Mouse (Mus musculus) cerebellum, adult 2 months (tissue): Measurements from ENCODE around the gene Mars. TPM values are rescaled to one million over a fixed set of nuclear protein-coding genes. Genes with fewer than 3 reads are reported as not detected.

Source experiments
- DNase-seq, 2 experiments: peaks; one replicate each; pipeline ENCODE4 v3.0.0; 2021
- H3K27ac ChIP-seq: fragments of 200-500 bp; 2 replicates; pipeline ENCODE4 v1.5.1; 2012; ENCODE audit warnings: low read length, control low read depth, inconsistent platforms; ENCODE audit not compliant: insufficient read depth
- H3K27me3 ChIP-seq: fragments of 200-500 bp; 2 replicates; pipeline ENCODE4 v1.6.1; 2012; ENCODE audit warnings: inconsistent platforms, mild to moderate bottlenecking, low read length, moderate library complexity; ENCODE audit not compliant: control insufficient read depth, insufficient read depth
- H3K4me1 ChIP-seq: fragments of 200-500 bp; 2 replicates; pipeline ENCODE4 v1.6.1; 2011; ENCODE audit warnings: low read length; ENCODE audit not compliant: control insufficient read depth, insufficient read depth
- H3K4me3 ChIP-seq: fragments of 200-500 bp; replicated peaks from 2 replicates; pipeline ENCODE3; 2011; ENCODE audit warnings: mild to moderate bottlenecking, low read depth, low read length, control low read depth; ENCODE audit not compliant: insufficient read depth
- CTCF ChIP-seq: fragments of 200-500 bp; IDR thresholded peaks from 2 replicates; pipeline ENCODE4 v1.5.1; 2011; ENCODE audit warnings: low read depth, mild to moderate bottlenecking, control low read depth, low read length, moderate library complexity, borderline replicate concordance; ENCODE audit not compliant: insufficient read depth
- POLR2A ChIP-seq: fragments of 200-500 bp; IDR thresholded peaks from 2 replicates; pipeline ENCODE4 v1.6.1; 2011; ENCODE audit warnings: low read length, control low read depth, borderline replicate concordance; ENCODE audit not compliant: insufficient read depth
- WGBS: fragments of 180-500 bp; shearing (Covaris S2); methylation state at CpG from one replicate; pipeline ENCODE4 v1.1.7; 2018; 5-methylcytosine and 5-hydroxymethylcytosine counted together
- polyA plus RNA-seq: library from polyadenylated mRNA; depleted of rRNA; stranded (reverse); fragments of >200 nt; gene quantifications from 2 replicates; pipeline ENCODE4 v1.2.3, GENCODE M21; 2012

The Mars gene
- polyA plus RNA-seq, 1 experiment: 81.6 TPM

DNA sequence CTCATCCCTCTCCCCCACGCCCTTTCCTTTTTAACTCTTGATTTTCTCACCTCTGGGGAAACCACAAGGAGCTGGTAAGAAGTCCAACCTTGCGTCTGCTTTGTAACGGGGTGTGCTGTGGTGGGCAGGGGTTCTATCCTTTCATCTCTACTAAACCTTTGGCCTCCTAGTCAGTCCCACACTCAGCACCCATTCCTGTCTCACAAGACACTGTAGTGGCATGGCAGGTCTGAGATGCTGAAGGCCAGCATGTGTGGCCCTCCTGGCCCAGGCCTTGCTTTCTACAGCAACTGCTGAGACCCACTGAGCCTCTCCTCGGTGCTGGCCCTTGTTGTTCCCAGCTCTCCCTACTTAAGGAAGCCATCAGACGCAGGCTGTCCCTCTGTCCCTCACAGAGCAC lies 39.2 kb downstream of the Mars start:
- H3K27me3 ChIP-seq: no peaks in the 10 kb centered on the region
- 90% methylated on average over 5 of the region's 5 CpGs for WGBS
- H3K27ac ChIP-seq: no peak overlapping the region
- no peak overlapping the region for H3K4me3 ChIP-seq
- peaks cover 12% of the 10 kb centered on the region for H3K4me1 ChIP-seq
- no peak for DNase-seq
- TF ChIP-seq POLR2A: no peak
- no peak for TF ChIP-seq CTCF

DNA sequence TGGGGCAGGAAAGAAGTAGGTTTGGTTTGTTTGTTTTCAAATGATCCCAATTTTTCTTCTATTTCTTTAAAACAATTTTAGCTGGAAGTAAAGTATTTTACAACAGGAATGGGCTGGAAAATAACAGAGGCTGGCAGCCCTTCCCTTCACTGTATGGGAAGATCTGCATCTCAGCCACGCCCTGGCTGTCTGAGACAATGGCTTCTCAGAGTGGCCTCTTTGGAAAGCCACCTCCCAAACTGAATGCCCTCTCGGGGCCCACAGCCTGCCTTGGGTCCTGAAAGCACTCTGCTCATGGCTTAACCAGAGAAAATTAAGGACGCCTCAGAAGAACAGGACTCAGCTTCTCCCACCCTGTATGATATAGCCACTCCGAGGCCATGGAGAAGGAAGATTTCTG lies 41.7 kb downstream of the Mars start:
- no peak for DNase-seq
- Histone ChIP-seq H3K27me3 (no peaks in the 10 kb centered on the region), H3K4me3 (no peak overlapping the region), H3K4me1 (peaks cover 14% of the 10 kb centered on the region), H3K27ac (no peak overlapping the region)
- no peak for TF ChIP-seq CTCF
- TF ChIP-seq POLR2A: no peak
- whole genome bisulfite sequencing: 72% methylated on average over 4 of the region's 4 CpGs

DNA sequence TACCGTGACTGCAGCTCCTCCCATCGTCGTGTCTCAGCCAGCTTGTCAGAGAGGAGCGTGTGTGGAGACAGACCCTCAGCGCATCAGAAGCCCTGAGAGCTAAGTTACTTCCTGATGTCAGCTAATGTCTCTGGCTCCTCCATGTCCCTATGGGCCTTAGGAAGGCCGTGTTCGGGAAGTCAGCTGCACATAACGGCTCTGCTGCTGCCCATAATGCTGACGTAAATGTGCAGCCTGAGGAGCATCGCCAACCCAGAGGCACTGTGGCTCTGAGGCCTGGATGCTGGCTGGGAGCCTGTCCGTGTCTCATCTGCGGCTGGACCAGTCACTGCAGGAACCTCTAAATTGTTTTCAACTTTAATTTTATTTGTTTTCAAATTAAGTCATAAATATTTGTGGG lies 42.5 kb downstream of the Mars start:
- WGBS: 10% methylated on average over 12 of the region's 12 CpGs
- DNase-seq: peak; percentile 60 to 66
- H3K4me1 ChIP-seq: peaks cover 18% of the 10 kb centered on the region
- no peaks in the 10 kb centered on the region for H3K27me3 ChIP-seq
- H3K4me3 ChIP-seq: no peak overlapping the region
- peak overlapping the region; percentile 38; the same call in 1 of the 2 replicates for H3K27ac ChIP-seq
- TF ChIP-seq POLR2A (no peak), CTCF (no peak)

DNA sequence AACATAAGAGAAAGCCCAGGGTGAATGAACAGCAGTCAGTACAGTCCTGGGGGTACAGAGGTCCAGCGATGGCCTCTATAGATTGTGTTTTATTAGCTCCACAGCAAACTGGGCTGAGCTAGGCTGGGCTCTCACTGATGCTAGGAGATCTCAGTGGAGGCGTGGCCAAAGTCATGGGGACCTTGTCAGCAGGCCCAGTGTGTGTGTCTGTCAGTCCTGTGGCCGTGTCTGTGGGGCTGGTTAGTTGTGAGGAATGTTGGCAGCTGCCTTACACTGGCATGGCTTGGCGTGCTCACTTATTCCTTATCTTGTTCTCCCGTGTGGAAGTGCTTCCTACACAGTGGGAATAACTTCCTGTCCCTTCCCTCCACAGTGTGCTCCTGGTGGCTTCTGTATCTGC lies 43.2 kb downstream of the Mars start:
- DNase-seq: no peak
- Histone ChIP-seq H3K4me1 (peaks cover 21% of the 10 kb centered on the region), H3K27ac (peak overlapping the region; percentile 38; the same call in 1 of the 2 replicates), H3K27me3 (no peaks in the 10 kb centered on the region), H3K4me3 (no peak overlapping the region)
- TF ChIP-seq CTCF (no peak), POLR2A (no peak)
- 38% methylated on average over 5 of the region's 5 CpGs for WGBS

DNA sequence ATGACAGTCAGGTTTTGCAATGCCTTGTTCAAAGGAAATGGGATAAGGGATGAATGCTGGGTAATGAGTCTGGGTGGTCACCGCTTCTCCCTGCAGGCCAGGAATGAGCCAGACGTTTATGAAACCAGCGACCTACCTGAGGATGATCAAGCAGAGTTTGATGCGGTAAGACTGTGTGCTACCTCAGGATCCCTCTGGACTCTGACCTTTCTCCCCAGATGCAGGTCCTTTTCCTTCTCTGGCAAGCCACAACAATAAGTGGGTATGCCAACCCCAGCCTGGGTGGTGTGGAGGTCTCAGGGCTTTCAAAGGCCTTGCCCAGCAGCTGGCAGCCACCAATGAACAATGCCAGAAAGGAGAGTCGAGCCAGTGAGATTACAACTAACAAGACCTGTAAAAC lies 44.3 kb downstream of the Mars start:
- no peaks in the 10 kb centered on the region for H3K27me3 ChIP-seq
- H3K4me3 ChIP-seq: peak overlapping the region; percentile 73
- H3K4me1 ChIP-seq: peaks cover 21% of the 10 kb centered on the region
- DNase-seq: no peak
- 40% methylated on average over 5 of the region's 5 CpGs for WGBS
- H3K27ac ChIP-seq: no peak overlapping the region; the same call in 1 of the 2 replicates
- no peak for TF ChIP-seq CTCF
- TF ChIP-seq POLR2A: no peak

DNA sequence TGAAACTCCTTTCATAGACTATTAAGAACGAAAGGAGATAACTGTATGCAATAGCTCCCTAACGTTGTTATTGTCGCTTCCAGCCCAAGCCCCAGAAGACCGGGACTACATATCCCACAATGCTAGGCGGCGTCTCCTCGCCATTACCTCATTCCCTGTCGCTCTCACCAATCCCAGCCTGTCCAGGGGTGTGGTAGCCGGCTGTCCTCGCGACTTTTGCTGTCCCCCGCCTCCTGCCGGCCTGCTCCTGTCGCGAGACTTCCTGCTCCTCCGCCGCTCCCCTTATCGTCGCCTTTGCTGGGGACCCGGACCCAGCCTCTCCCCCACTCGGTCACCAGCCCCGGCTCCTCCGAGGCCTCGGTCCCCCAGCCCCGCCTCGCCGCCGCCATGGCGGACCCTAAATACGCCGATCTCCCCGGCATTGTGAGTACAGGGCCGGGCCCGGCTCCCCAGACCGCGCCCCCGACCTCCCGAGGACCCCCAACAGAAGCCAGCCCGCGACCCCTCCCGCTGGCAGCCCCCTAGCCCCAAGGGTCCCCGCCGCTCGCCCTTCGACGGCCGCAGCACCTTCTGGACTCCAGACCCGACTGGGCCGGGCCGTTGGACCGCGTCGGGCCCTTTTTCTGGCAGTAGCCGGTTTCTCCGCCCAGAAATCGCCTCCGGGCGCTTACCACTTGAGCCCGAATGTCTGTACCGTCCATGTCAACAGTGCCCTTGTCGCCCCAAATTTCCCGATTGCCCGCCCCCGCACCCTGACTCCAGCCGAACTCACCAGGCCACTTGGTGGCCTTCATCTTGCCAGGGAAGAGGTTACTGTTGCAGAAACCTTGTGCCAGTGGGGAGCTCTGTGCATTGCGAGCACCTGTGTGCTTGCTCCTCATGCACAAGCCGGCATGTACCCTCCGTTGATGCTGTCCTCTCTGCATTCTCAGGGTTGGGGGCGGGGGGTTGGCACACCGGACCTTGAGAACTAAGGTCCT lies 45.2 kb downstream of the Mars start, which contains the start of gene Dctn2:
Gene Dctn2 (plus strand): TSS at position 257 of the 980 bp plus-strand sequence.
- TF ChIP-seq CTCF (no peak), POLR2A (peak; percentile 73; the same call in 1 of the 2 replicates)
- H3K4me3 ChIP-seq: peak within 1 kb of the TSS; percentile 73
- H3K27me3 ChIP-seq: no peaks in the 10 kb centered on the region
- WGBS: under 1% methylated on average over 64 of the region's 70 CpGs
- H3K4me1 ChIP-seq: peaks cover 21% of the 10 kb centered on the region
- DNase-seq: peak; percentile 93 to 96
- H3K27ac ChIP-seq: peak within 1 kb of the TSS; percentile 21

DNA sequence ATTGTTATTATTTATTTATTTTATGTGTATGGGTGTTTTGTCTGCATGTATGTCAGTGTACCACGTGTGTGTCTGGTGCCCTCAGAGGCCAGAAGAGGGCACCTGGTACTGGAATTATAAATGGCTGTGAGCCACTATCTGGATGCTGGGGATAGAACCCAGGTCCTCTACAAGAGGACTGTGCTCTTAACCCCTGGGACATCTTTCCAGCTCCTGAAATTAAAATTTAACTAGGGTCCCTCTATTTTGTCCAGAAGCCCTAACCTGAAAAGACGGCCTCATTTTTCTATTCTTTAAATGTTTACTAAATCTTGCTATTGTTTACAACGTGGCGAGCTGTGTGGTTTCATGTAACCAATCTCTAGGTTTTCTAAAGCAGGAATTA lies 45.9 kb downstream of the Mars start:
- peak overlapping the region; percentile 73 for H3K4me3 ChIP-seq
- peaks cover 21% of the 10 kb centered on the region for H3K4me1 ChIP-seq

DNA sequence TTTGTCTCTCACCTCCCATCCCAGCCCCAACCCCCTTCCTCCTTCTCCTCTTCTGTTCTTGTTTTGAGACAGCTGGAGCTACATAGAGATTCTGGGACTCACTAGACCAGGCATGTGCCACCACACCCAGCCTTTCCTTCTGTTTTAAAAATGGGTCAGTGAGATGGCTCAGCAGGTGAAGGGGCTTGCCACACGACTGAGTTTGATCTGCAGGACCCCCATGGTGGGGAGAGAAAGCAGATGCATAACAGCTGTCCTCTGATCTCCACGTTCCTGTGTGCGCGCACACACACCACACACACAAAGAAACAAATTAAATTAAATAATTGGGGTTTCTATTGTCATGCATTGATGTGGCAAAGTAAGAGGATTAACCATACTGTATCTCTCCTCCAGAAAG lies 46.6 kb downstream of the Mars start:
- Histone ChIP-seq H3K27me3 (no peaks in the 10 kb centered on the region), H3K4me3 (no peak overlapping the region), H3K4me1 (peaks cover 24% of the 10 kb centered on the region), H3K27ac (no peak overlapping the region)
- peak in 1 of 2 experiments; percentile 22 for DNase-seq
- WGBS: 59% methylated on average over 4 of the region's 4 CpGs
- no peak for TF ChIP-seq POLR2A
- TF ChIP-seq CTCF: no peak

More for the DNA sequence above, 45.9 kb downstream of the Mars start:
- DNase-seq: peak in 1 of 2 experiments; percentile 53
- Histone ChIP-seq H3K27me3 (no peaks in the 10 kb centered on the region), H3K27ac (no peak overlapping the region)
- TF ChIP-seq CTCF (no peak), POLR2A (no peak)
- WGBS: 31% methylated on average over 4 of the region's 4 CpGs
